Mouse (Mus musculus) myocyte (in vitro differentiated cells): ENCODE results near the gene Fam207a. TPM values are rescaled to one million over a fixed set of nuclear protein-coding genes. Genes with fewer than 3 reads are reported as not detected.

ENCODE experiments used
- H3K27me3 ChIP-seq: one replicate; pipeline ENCODE4 v1.6.1; 2011; ENCODE audit not compliant: control insufficient read depth, insufficient read depth, insufficient read length
- H3K36me3 ChIP-seq: one replicate; pipeline ENCODE4 v1.6.1; 2011; ENCODE audit not compliant: control insufficient read depth, insufficient read depth
- H3K4me2 ChIP-seq: one replicate; pipeline ENCODE4 v1.6.1; 2011; ENCODE audit warnings: low read depth, control low read depth
- H3K4me3 ChIP-seq: one replicate; pipeline ENCODE4 v1.5.1; 2011; ENCODE audit warnings: mild to moderate bottlenecking, control low read depth, moderate library complexity
- H3K79me2 ChIP-seq: one replicate; pipeline ENCODE4 v1.6.1; 2011; ENCODE audit not compliant: control insufficient read depth, insufficient read depth
- H3ac ChIP-seq: one replicate; pipeline ENCODE4 v1.6.1; 2011; ENCODE audit not compliant: control insufficient read depth, insufficient read length
- CEBPB ChIP-seq: IDR thresholded peaks from 2 replicates; pipeline ENCODE4 v1.6.1; 2011; ENCODE audit warnings: mild to moderate bottlenecking, moderate library complexity; ENCODE audit not compliant: poor library complexity, insufficient read depth, severe bottlenecking
- E2F4 ChIP-seq: IDR thresholded peaks from one replicate; pipeline ENCODE4 v1.6.1; 2011; ENCODE audit warnings: mild to moderate bottlenecking, control low read depth, moderate library complexity; ENCODE audit not compliant: insufficient read depth
- MAX ChIP-seq: IDR thresholded peaks from one replicate; pipeline ENCODE4 v1.6.1; 2011; ENCODE audit warnings: low read depth, mild to moderate bottlenecking, control low read depth
- MYOD1 ChIP-seq, 3 experiments: IDR thresholded peaks; one replicate each; pipeline ENCODE4 v1.6.1; 2011; ENCODE audit warnings: control low read depth in 2 of 3, low read depth in 2 of 3, mild to moderate bottlenecking in 2 of 3, moderate library complexity in 1 of 3; ENCODE audit not compliant: insufficient read length in 2 of 3, control insufficient read depth in 1 of 3
- MYOG ChIP-seq, 3 experiments: IDR thresholded peaks; one replicate each; pipeline ENCODE4 v1.6.1; 2011; ENCODE audit warnings: control low read depth in 2 of 3, low read depth in 2 of 3, mild to moderate bottlenecking in 2 of 3; ENCODE audit not compliant: insufficient read length in 2 of 3, control insufficient read depth in 1 of 3, insufficient read depth in 1 of 3
- POLR2A ChIP-seq: IDR thresholded peaks from one replicate; pipeline ENCODE4 v1.6.1; 2011; ENCODE audit warnings: low read depth, mild to moderate bottlenecking, control low read depth, moderate library complexity; ENCODE audit not compliant: insufficient read length
- POLR2AphosphoS2 ChIP-seq: IDR thresholded peaks from one replicate; pipeline ENCODE4 v1.6.1; 2011; ENCODE audit warnings: low read depth, control low read depth; ENCODE audit not compliant: insufficient read length
- REST ChIP-seq: IDR thresholded peaks from one replicate; pipeline ENCODE4 v1.6.1; 2011; ENCODE audit warnings: mild to moderate bottlenecking, control low read depth, moderate library complexity; ENCODE audit not compliant: insufficient read depth, insufficient read length
- SRF ChIP-seq: IDR thresholded peaks from one replicate; pipeline ENCODE4 v1.6.1; 2011; ENCODE audit warnings: low read depth; ENCODE audit not compliant: control insufficient read depth, insufficient read length
- TCF12 ChIP-seq: IDR thresholded peaks from one replicate; pipeline ENCODE4 v1.6.1; 2011; ENCODE audit warnings: mild to moderate bottlenecking, control low read depth; ENCODE audit not compliant: poor library complexity, insufficient read depth, severe bottlenecking
- TCF3 ChIP-seq: IDR thresholded peaks from one replicate; pipeline ENCODE4 v1.6.1; 2011; ENCODE audit warnings: low read depth, control low read depth; ENCODE audit not compliant: insufficient read length
- USF1 ChIP-seq: IDR thresholded peaks from one replicate; pipeline ENCODE4 v1.6.1; 2011; ENCODE audit warnings: low read depth, mild to moderate bottlenecking, control low read depth, moderate library complexity
- polyA plus RNA-seq: library from polyadenylated mRNA; unstranded; fragments of >200 nt; fragmentation: generic; extraction: Trizol; gene quantifications from one replicate; pipeline ENCODE4 v1.2.1, GENCODE M21; 2012; ENCODE audit warnings: missing spikeins

Fam207a gene
- polyA plus RNA-seq, 1 experiment, result 34.4 TPM

GRCm38 (mm10) chr10:77485786-77486185, 29.8 kb downstream of the Fam207a start:
- Histone ChIP-seq H3K36me3 (peaks cover 7% of the 10 kb centered on the region), H3ac (no peak overlapping the region), H3K79me2 (no peaks in the 10 kb centered on the region), H3K4me2 (no peak overlapping the region), H3K27me3 (no peaks in the 10 kb centered on the region), H3K4me3 (no peak overlapping the region)
- TF ChIP-seq USF1 (no peak), MYOD1 (IDR thresholded peaks at IDR 0.05; ENCODE audit: control insufficient read depth in 1 of 3, insufficient read length in 2 of 3, low read depth in 2 of 3) (no peak), TCF3 (no peak)

- peaks cover 7% of the 10 kb centered on the region for H3K36me3 ChIP-seq
- no peak overlapping the region for H3ac ChIP-seq
- TF ChIP-seq MAX (no peak), TCF12 (no peak), POLR2AphosphoS2 (no peak), TCF3 (no peak), MYOG (IDR thresholded peaks at IDR 0.05; ENCODE audit: control insufficient read depth in 1 of 3, insufficient read depth in 1 of 3, insufficient read length in 2 of 3, low read depth in 2 of 3) (peak in 1 of 3 experiments; percentile 65), MYOD1 (IDR thresholded peaks at IDR 0.05; ENCODE audit: control insufficient read depth in 1 of 3, insufficient read length in 2 of 3, low read depth in 2 of 3) (peak in 2 of 3 experiments; percentile 9 to 48)
- H3K27me3 ChIP-seq, result no peaks in the 10 kb centered on the region
- H3K4me3 ChIP-seq, result no peak overlapping the region
- H3K4me2 ChIP-seq, result no peak overlapping the region
- no peaks in the 10 kb centered on the region for H3K79me2 ChIP-seq
Measured at GRCm38 (mm10) chr10:77484205-77484935, 31.2 kb downstream of the Fam207a start.

GRCm38 (mm10) chr10:77481814-77482213, 33.8 kb downstream of the Fam207a start:
- Histone ChIP-seq H3K4me3 (no peak overlapping the region), H3K79me2 (no peaks in the 10 kb centered on the region), H3K36me3 (no peaks in the 10 kb centered on the region), H3K4me2 (no peak overlapping the region), H3K27me3 (no peaks in the 10 kb centered on the region), H3ac (no peak overlapping the region)
- no peak for TF ChIP-seq MAX
- TF ChIP-seq POLR2AphosphoS2, result no peak

- H3K27me3 ChIP-seq, result no peaks in the 10 kb centered on the region
- no peak for TF ChIP-seq USF1
- TF ChIP-seq SRF, result no peak
- no peak for TF ChIP-seq POLR2AphosphoS2
- no peak for TF ChIP-seq REST
- TF ChIP-seq MYOG (IDR thresholded peaks at IDR 0.05; ENCODE audit: control insufficient read depth in 1 of 3, insufficient read depth in 1 of 3, insufficient read length in 2 of 3, low read depth in 2 of 3), result no peak
- no peak for TF ChIP-seq POLR2A
- TF ChIP-seq TCF12, result no peak
- TF ChIP-seq CEBPB, result no peak
- no peak for TF ChIP-seq TCF3
- no peak for TF ChIP-seq MYOD1 (IDR thresholded peaks at IDR 0.05; ENCODE audit: control insufficient read depth in 1 of 3, insufficient read length in 2 of 3, low read depth in 2 of 3)
- TF ChIP-seq MAX, result no peak
- no peak for TF ChIP-seq E2F4
Measured at GRCm38 (mm10) chr10:77479972-77480371, 35.6 kb downstream of the Fam207a start.

DNA sequence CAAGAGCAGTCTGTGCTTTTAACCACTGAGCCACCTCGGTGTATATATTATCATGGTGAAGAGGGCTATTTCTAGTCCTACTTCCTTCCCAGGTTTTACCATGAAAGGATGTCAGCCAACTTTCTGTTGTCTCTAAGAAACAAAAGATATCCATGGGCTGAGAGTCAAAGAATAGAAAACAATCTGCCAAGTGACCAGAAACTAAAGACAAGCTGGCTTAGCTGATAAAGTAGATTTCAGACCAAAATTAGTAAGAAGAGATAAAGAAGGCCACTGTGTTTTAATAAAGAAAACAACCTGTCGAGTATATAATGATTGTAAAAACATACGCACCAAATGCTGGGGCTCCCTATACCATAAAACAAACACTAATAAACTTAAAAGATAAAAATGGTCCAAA, 38.7 kb downstream of the Fam207a start:
- Histone ChIP-seq H3K36me3 (no peaks in the 10 kb centered on the region), H3ac (no peak overlapping the region), H3K4me3 (no peak overlapping the region), H3K27me3 (no peaks in the 10 kb centered on the region), H3K79me2 (no peaks in the 10 kb centered on the region), H3K4me2 (no peak overlapping the region)
- TF ChIP-seq MAX, result no peak
- TF ChIP-seq TCF3, result no peak
- TF ChIP-seq REST, result no peak
- TF ChIP-seq MYOG (IDR thresholded peaks at IDR 0.05; ENCODE audit: control insufficient read depth in 1 of 3, insufficient read depth in 1 of 3, insufficient read length in 2 of 3, low read depth in 2 of 3), result no peak
- no peak for TF ChIP-seq POLR2AphosphoS2
- no peak for TF ChIP-seq POLR2A
- TF ChIP-seq CEBPB, result no peak
- TF ChIP-seq E2F4, result no peak
- TF ChIP-seq SRF, result no peak
- TF ChIP-seq TCF12, result no peak
- TF ChIP-seq MYOD1 (IDR thresholded peaks at IDR 0.05; ENCODE audit: control insufficient read depth in 1 of 3, insufficient read length in 2 of 3, low read depth in 2 of 3), result no peak
- no peak for TF ChIP-seq USF1

More at GRCm38 (mm10) chr10:77479972-77480371, 35.6 kb downstream of the Fam207a start:
- Histone ChIP-seq H3K4me3 (no peak overlapping the region), H3K36me3 (no peaks in the 10 kb centered on the region), H3K4me2 (no peak overlapping the region), H3K79me2 (no peaks in the 10 kb centered on the region), H3ac (no peak overlapping the region)
